Mouse (Mus musculus) embryonic facial prominence, embryonic 11.5 days (tissue): Measurements from ENCODE around the gene Clp1. TPM values are rescaled to one million over a fixed set of nuclear protein-coding genes. Genes with fewer than 3 reads are reported as not detected.
A peak's percentile ranks its signal among the peaks of the same experiment; 100 is the strongest.

Experiments
- ATAC-seq: fragments of 200-750 bp; cut with Nextera tagmentation; replicated peaks from 2 replicates; pipeline ENCODE4 v1.8.0; 2017; ENCODE audit warnings: low read depth; ENCODE audit not compliant: insufficient number of reproducible peaks, low FRiP score, low TSS enrichment
- DNase-seq: peaks from one replicate; pipeline ENCODE4 v3.0.0-alpha.2; 2015; ENCODE audit warnings: low spot score
- H3K27ac ChIP-seq: fragments of 300-500 bp; sonication (generic); replicated peaks from 2 replicates; pipeline ENCODE4 v1.5.1; 2014; ENCODE audit warnings: mild to moderate bottlenecking, low read depth, low read length, control low read depth
- H3K27me3 ChIP-seq: fragments of 300-500 bp; sonication (generic); 2 replicates; pipeline ENCODE4 v1.6.1; 2014; ENCODE audit warnings: mild to moderate bottlenecking, low read length, moderate library complexity, mixed read lengths; ENCODE audit not compliant: control insufficient read depth, insufficient read depth
- H3K36me3 ChIP-seq: fragments of 300-500 bp; sonication (generic); replicated peaks from 2 replicates; pipeline ENCODE4 v1.6.1; 2014; ENCODE audit warnings: low read depth, mild to moderate bottlenecking, low read length, moderate library complexity, mixed read lengths; ENCODE audit not compliant: control insufficient read depth, insufficient read depth
- H3K4me1 ChIP-seq: fragments of 300-500 bp; sonication (generic); 2 replicates; pipeline ENCODE4 v1.6.1; 2014; ENCODE audit warnings: low read length, mixed read lengths; ENCODE audit not compliant: control insufficient read depth, insufficient read depth
- H3K4me2 ChIP-seq: fragments of 300-500 bp; sonication (generic); 2 replicates; pipeline ENCODE4 v1.6.1; 2014; ENCODE audit warnings: low read depth, mild to moderate bottlenecking, control low read depth, low read length, moderate library complexity
- H3K4me3 ChIP-seq: fragments of 300-500 bp; sonication (generic); 2 replicates; pipeline ENCODE4 v1.5.1; 2014; ENCODE audit warnings: low read depth, low read length, control low read depth
- H3K9ac ChIP-seq: fragments of 300-500 bp; sonication (generic); replicated peaks from 2 replicates; pipeline ENCODE4 v1.6.1; 2014; ENCODE audit warnings: mild to moderate bottlenecking, control low read depth, low read length
- H3K9me3 ChIP-seq: fragments of 300-500 bp; sonication (generic); replicated peaks from 2 replicates; pipeline ENCODE4 v1.6.1; 2016; ENCODE audit warnings: mild to moderate bottlenecking, low read length, inconsistent platforms, mixed read lengths; ENCODE audit not compliant: control insufficient read depth
- WGBS: fragments of 180-500 bp; shearing (Covaris S2); extraction: QIAGEN DNeasy Blood & Tissue Kit; methylation state at CpG from one replicate; pipeline ENCODE4 v1.1.7; 2014; 5-methylcytosine and 5-hydroxymethylcytosine counted together
- polyA plus RNA-seq: library from polyadenylated mRNA; unstranded; fragments of >200 nt; fragmentation: Nextera tagmentation; extraction: Ambion mirVana; gene quantifications from 2 replicates; pipeline ENCODE4 v1.2.1, GENCODE M21; 2014

The Clp1 gene
- polyA plus RNA-seq, 1 experiment from 2014 or later = 61.1 TPM

DNA sequence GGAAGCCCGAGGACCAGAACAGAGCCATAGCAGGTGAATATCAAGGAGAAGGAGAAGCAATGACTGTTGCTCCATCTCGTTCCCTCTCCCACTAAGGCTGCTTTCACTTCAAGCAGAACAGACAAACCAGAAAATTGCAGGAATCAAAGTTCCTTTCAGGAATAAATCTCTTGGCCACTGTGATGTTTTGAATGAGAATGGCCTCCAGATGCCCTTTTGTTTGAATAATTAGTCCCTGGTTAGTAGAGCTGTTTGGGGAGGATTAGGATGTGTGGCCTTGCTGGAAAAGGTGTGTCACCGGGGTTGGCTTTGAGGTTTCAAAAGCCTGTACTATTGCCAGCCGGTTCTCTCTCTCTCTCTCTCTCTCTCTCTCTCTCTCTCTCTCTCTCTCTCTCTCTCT lies 35.1 kb upstream of the Clp1 start:
- Histone ChIP-seq H3K27me3 (no peaks in the 10 kb centered on the region), H3K9ac (no peak overlapping the region), H3K36me3 (no peaks in the 10 kb centered on the region), H3K4me3 (no peak overlapping the region), H3K4me2 (no peak overlapping the region), H3K27ac (no peak overlapping the region), H3K9me3 (no peaks in the 10 kb centered on the region), H3K4me1 (no peaks in the 10 kb centered on the region)
- no peak for DNase-seq
- ATAC-seq = no peak
- 42% methylated on average over 4 of the region's 4 CpGs for WGBS

DNA sequence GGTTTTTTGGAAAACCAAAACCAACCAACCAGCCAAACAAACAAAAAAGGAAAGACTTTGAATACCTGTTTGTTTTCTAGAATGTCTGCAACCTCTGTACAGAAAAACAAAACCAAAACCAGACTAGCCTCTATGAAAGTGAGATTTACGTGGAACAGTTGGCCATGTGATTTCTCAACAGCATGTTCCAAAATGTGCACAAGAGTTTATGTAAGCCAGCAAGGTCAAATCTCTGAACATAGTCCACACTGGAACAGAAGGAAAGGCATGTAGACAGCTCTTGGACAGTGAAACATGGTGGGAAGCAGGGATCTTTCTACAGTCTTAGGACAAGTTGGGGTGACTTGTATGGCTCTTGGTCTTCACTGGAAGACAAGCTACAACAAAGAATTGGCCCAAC lies 34.7 kb upstream of the Clp1 start:
- WGBS = 84% methylated on average over 1 of the region's 1 CpGs
- Histone ChIP-seq H3K4me1 (no peaks in the 10 kb centered on the region), H3K4me3 (no peak overlapping the region), H3K27ac (no peak overlapping the region), H3K27me3 (no peaks in the 10 kb centered on the region), H3K9me3 (no peaks in the 10 kb centered on the region), H3K9ac (no peak overlapping the region), H3K36me3 (no peaks in the 10 kb centered on the region), H3K4me2 (no peak overlapping the region)
- no peak for ATAC-seq
- DNase-seq = no peak

DNA sequence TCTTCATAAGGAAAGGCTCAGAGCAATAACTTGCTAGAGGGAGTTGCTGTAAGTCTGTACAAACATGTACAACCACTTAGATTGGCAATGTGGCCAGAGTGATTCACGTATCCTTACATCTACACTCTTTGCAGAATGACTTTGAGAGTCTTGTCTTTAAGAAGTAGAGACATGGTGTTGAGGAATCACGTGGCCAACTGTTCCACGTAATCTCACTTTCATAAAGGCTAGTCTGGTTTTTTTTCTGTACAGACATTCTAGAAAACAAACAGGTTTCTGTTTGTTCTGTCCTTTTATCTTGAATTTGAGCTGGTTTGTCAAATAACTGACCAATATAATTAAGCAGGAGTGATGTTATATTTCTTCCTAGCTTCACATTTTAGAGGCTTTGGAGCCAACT lies 34.2 kb upstream of the Clp1 start:
- no peaks in the 10 kb centered on the region for H3K9me3 ChIP-seq

DNA sequence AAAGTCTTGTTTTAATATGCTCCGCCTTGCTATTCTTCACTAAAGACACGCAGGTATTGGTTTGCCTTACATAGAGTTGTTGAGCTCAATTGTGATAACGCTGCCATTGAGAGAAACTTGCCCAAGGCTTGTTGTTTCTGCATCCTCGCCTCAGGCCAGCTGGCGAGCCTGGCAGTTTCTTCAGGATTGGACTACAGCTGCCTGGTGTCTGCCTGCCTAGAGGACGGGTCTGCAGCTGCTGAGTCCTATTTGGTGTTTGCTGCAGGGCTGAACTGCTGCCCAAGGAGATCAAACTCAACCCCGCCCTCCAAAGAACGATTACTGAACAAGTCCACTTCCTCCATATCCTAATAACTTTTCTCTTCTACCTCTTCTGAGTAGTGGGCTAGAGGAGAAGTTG lies 33.6 kb upstream of the Clp1 start:
- 64% methylated on average over 8 of the region's 8 CpGs for WGBS

More for the DNA sequence above, 34.2 kb upstream of the Clp1 start:
- 83% methylated on average over 3 of the region's 3 CpGs for WGBS
- Histone ChIP-seq H3K4me3 (no peak overlapping the region), H3K9ac (no peak overlapping the region), H3K27ac (no peak overlapping the region), H3K4me2 (no peak overlapping the region), H3K4me1 (no peaks in the 10 kb centered on the region), H3K36me3 (no peaks in the 10 kb centered on the region), H3K27me3 (no peaks in the 10 kb centered on the region)
- DNase-seq = no peak
- no peak for ATAC-seq

DNA sequence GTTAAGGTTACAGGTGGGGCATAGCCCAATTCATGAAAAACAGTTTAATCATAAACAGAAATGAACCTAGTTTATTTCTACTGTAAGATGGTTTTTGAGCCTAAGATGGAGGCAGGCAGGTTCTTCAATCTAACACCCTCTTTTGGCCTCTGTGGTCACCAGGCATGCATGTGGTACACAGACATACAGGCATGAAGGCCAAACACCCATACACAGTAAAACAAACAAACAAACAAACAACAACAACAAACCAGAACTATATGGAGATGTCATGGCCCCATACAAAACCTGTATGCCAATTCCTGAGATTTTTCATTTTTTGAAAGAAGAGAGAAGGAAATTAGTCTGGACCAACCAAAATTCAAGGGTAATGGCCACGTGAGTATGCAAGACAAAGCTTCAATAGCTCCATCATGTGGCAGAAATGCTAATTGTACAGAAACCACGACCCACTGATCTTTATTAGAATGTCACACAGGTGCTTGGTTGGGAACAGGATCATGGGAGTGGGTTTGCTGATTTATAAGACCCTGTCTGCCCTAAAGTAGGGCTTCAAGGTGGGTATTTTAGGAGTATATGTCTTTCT lies 31.5 kb upstream of the Clp1 start:
- Histone ChIP-seq H3K9me3 (no peaks in the 10 kb centered on the region), H3K9ac (no peak overlapping the region), H3K27ac (no peak overlapping the region), H3K27me3 (no peaks in the 10 kb centered on the region), H3K4me3 (no peak overlapping the region), H3K36me3 (no peaks in the 10 kb centered on the region), H3K4me1 (no peaks in the 10 kb centered on the region), H3K4me2 (no peak overlapping the region)
- DNase-seq = peak; percentile 85
- WGBS = 1% methylated on average over 2 of the region's 2 CpGs
- peak; percentile 35; the same call in 1 of the 2 replicates for ATAC-seq

More for the DNA sequence above, 33.6 kb upstream of the Clp1 start:
- Histone ChIP-seq H3K36me3 (no peaks in the 10 kb centered on the region), H3K27me3 (no peaks in the 10 kb centered on the region), H3K4me1 (no peaks in the 10 kb centered on the region), H3K9me3 (no peaks in the 10 kb centered on the region), H3K4me2 (no peak overlapping the region), H3K27ac (no peak overlapping the region), H3K9ac (no peak overlapping the region), H3K4me3 (no peak overlapping the region)
- DNase-seq (no peak), ATAC-seq (no peak)

DNA sequence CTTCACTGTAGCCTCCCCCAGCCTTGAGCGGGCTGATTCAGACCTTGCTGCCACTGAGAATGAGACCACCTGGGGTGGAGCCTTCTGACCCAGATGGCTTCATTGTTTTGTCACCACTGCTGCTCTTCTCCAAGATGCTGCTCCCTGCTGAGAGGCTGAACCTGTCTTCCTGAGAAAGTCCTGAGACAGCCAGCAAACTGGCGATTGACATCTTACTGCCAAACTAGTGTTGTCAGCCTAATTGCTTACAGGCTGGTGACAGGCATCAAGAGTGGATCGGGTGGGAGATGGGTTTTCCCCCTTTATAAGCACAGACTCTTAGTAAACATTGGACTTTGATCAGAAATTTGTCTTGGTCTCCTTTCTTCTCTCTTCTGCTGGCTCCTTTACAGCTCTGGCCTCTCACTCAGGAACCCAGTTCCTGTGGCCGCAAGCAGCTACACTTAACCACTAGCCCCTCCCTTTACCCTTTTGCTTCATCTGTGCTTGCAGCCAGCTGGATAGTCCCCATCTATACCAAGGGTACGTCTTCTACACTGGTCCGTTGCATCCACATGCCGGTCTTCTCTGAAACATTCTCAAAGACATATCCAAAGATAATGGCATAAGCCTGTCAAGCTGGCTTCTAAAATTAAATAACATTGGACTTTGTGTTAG lies 30.0 kb upstream of the Clp1 start:
- Histone ChIP-seq H3K9me3 (no peaks in the 10 kb centered on the region), H3K4me3 (no peak overlapping the region), H3K9ac (no peak overlapping the region), H3K27ac (no peak overlapping the region), H3K4me1 (no peaks in the 10 kb centered on the region), H3K4me2 (no peak overlapping the region), H3K27me3 (no peaks in the 10 kb centered on the region), H3K36me3 (no peaks in the 10 kb centered on the region)
- DNase-seq (no peak), ATAC-seq (no peak)
- 58% methylated on average over 7 of the region's 7 CpGs for WGBS

DNA sequence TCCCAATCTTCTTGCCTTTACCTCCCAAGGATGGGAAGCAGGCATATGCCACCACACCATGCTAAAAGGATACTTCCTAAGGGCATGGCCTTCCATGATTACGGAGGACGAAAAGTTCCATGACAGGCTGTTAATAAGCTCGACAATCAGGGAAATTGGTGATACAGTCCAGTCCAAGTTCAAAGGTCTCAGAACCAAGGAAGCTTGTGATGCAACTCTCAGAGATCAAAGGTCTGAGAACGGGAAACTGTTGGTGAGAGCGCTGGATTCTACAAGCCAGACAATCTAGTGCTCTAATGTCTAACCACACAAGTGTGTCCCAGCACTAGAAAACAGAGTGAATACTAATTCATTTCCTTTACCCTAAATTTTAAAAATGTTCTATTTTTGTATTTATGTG lies 29.1 kb upstream of the Clp1 start:
- H3K36me3 ChIP-seq = no peaks in the 10 kb centered on the region
- DNase-seq (no peak), ATAC-seq (no peak)
- H3K27ac ChIP-seq = no peak overlapping the region
- no peaks in the 10 kb centered on the region for H3K4me1 ChIP-seq
- H3K4me2 ChIP-seq = no peak overlapping the region
- 65% methylated on average over 5 of the region's 5 CpGs for WGBS
- no peaks in the 10 kb centered on the region for H3K27me3 ChIP-seq
- no peak overlapping the region for H3K4me3 ChIP-seq
- no peak overlapping the region for H3K9ac ChIP-seq
- no peaks in the 10 kb centered on the region for H3K9me3 ChIP-seq

DNA sequence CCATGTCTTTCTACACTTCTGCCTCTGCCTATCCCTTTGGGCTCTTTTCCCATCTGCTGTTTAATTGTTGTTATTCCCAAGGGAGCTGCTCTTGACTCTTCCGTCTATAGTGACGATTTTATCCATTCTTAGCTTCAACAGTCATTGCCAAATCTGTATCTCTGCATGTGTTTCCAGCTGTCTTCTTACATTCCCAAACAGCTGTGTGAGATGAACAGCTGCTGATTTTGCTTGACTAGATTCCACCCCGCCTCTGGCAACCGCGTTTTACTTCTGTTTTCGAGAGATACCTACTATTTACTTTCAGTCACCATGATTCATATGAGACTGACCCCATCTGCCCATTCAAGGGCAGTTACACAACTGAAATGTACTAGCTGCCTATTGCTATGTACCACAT lies 23.0 kb upstream of the Clp1 start:
- H3K4me2 ChIP-seq = no peak overlapping the region
- H3K27ac ChIP-seq = no peak overlapping the region
- H3K36me3 ChIP-seq = no peaks in the 10 kb centered on the region
- no peak overlapping the region for H3K9ac ChIP-seq
- H3K9me3 ChIP-seq = no peaks in the 10 kb centered on the region
- H3K4me3 ChIP-seq = no peak overlapping the region
- no peak for ATAC-seq
- no peaks in the 10 kb centered on the region for H3K27me3 ChIP-seq
- no peaks in the 10 kb centered on the region for H3K4me1 ChIP-seq
- no peak for DNase-seq
- WGBS = 83% methylated on average over 6 of the region's 6 CpGs
